Mouse (Mus musculus) right cerebral cortex, adult 18-20 months (tissue): Measurements from ENCODE around the gene Gm20604.

Experiments
- DNase-seq: peaks from one replicate; pipeline ENCODE4 v3.0.0; 2022; ENCODE audit warnings: mixed read lengths

Gene Gm20604

GRCm38 (mm10) chr12:102742056-102742455, 16.4 kb downstream of the Gm20604 start:
- DNase-seq = no peak

DNA sequence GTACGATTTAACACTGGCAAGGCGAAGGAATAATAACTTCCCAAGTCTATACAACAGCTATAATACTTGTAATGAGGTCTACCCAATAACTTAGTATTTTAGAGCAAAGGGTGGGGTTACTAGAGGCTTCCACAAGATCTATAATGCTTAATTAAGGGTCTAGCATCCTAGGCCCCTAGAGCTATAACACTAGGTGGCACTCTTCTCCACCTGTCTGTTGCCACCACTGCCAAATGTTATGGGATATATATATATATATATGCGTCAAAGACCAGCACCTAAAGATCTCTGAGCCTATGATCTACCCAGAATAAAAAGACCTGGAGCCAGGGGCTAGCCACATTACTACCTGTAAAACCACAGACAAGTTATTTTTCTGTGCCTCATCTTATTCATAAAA, 18.2 kb downstream of the Gm20604 start:
- no peak for DNase-seq

DNA sequence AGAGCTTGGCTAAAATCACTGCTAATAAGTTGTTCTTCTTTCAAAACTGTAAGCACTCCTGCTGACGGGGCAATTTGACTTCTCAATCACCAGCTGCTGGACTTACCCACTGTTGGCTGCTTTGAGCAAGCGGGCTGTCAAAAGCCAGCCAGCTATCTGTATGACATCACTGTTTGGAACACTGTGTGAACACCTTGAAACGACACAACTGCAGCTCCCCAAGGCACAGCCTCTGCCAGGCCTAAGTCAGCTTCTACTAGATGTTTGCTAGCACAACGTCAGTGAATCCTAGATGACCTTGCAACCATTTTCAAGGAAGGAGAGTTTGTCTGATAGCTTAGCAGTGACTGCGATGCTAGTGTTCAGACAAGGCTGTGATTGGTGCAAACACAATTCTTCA, 19.4 kb downstream of the Gm20604 start:
- DNase-seq = no peak

DNA sequence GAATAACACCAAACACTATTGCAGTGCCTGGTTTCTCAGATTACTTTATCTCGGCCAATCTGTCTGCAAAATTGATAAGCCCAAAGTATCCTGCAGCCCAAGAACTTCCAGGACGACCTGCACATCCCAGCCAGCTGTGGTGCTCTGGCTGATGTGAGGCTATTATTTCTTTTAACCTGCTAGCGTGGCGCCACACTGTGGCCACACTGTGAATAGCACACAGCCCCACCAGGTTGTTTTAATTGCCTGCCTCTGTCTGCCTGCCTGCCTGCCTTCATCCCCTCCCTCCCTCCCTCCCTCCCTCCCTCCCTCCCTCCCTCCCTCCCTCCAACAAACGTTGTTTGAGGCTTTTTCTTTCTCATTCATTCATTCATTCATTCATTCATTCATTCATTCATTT, 25.1 kb downstream of the Gm20604 start:
- peak; percentile 37 for DNase-seq

- DNase-seq = no peak
These were observed 27.5 kb downstream of the Gm20604 start for GRCm38 (mm10) chr12:102730798-102731619.

GRCm38 (mm10) chr12:102729855-102730797, 28.3 kb downstream of the Gm20604 start:
- peak; percentile 78 for DNase-seq

GRCm38 (mm10) chr12:102725761-102726175, 32.7 kb downstream of the Gm20604 start:
- DNase-seq = no peak

GRCm38 (mm10) chr12:102725146-102725545, 33.3 kb downstream of the Gm20604 start:
- no peak for DNase-seq

- peak; percentile 71 for DNase-seq
These were observed 34.6 kb downstream of the Gm20604 start for GRCm38 (mm10) chr12:102723861-102724260.

DNA sequence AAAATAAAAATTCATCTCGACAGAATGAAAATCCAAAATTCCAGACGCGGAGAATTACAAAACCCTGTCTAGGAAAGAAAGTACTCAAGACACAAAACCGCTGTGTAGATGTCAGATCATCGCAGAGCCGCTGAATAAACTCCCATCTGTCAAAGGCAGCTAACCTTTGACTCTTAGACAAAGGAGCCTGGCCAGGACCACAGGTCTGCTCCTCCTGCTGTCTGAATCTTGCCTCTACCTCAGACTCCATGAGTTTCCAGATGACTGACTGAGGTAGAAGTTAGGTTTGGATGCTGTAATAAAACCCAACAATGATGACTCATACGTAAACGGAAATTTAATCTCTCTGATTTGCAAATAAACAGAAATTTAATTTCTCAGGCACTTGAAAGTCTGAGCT, 35.5 kb downstream of the Gm20604 start:
- DNase-seq = no peak

DNA sequence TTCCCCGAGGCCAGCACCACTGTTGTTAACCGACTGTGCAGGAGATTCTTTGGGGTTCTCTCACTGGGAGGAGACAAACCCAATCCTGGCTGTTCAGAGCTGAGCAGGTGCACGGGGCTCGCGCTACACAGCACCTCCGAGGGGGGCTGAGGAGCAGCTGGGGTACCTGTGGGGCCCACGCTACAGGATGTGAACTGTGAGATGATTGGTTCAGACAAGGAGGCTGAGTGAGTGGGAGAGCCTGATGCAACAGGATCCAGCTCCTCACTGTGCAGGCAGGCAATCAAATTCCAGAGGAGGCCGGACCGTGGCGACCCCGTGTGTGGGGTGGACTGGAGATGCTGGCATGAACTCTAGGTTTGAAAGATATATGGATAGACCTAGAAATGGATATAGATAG, 36.0 kb downstream of the Gm20604 start:
- DNase-seq = no peak

GRCm38 (mm10) chr12:102719552-102720315, 38.7 kb downstream of the Gm20604 start:
- no peak for DNase-seq

GRCm38 (mm10) chr12:102714654-102715395, 43.6 kb downstream of the Gm20604 start:
- DNase-seq = no peak

- no peak for DNase-seq
These were observed 44.4 kb downstream of the Gm20604 start for GRCm38 (mm10) chr12:102714116-102714515.

GRCm38 (mm10) chr12:102713153-102713865, 45.2 kb downstream of the Gm20604 start:
- no peak for DNase-seq

DNA sequence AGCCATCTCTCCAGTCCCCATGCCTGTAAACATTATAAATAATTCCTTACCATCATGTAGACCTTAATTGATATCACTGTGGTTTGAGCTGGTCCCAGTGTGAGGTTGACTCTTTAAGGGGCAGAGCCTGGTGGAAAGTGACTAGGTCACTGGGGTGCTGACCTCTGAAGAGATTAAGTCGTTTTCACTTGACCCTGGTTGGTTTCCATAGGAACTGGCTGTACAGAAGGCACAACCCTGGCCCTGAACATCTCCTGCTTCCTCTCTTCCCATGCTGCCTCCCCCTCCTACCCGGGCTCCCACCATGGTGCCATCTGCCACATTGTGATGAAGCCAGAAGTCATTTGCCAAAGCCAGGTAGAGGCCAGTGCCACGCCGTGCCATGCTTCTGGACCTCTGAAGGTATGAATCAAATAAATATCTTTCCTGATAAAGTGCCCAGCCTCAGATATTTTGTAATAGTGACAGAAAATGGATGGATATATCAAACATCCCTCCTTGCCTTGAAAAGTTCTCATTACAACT, 47.6 kb downstream of the Gm20604 start:
- no peak for DNase-seq

DNA sequence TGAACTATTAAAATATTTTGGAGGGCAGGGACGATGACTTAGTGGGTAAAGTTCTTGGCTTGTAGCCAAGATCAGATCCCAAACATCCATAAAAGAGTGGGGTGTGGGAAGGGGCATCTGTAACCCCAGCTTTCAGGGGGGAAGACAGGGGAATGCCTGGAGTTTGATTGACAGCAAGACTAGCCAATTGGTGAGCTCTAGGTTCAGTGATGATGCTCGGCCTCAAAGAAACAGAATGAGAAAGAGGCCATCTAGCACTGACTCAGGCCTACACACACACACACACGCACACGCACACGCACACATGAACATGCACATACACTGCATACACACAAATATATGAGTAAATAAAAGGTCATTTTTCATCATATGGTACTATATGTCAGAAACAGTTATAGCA, 48.6 kb downstream of the Gm20604 start:
- DNase-seq = no peak

- no peak for DNase-seq
These were observed 50.3 kb downstream of the Gm20604 start for GRCm38 (mm10) chr12:102708220-102708619.

GRCm38 (mm10) chr12:102706833-102707463, 51.5 kb downstream of the Gm20604 start:
- peak; percentile 1 for DNase-seq

DNA sequence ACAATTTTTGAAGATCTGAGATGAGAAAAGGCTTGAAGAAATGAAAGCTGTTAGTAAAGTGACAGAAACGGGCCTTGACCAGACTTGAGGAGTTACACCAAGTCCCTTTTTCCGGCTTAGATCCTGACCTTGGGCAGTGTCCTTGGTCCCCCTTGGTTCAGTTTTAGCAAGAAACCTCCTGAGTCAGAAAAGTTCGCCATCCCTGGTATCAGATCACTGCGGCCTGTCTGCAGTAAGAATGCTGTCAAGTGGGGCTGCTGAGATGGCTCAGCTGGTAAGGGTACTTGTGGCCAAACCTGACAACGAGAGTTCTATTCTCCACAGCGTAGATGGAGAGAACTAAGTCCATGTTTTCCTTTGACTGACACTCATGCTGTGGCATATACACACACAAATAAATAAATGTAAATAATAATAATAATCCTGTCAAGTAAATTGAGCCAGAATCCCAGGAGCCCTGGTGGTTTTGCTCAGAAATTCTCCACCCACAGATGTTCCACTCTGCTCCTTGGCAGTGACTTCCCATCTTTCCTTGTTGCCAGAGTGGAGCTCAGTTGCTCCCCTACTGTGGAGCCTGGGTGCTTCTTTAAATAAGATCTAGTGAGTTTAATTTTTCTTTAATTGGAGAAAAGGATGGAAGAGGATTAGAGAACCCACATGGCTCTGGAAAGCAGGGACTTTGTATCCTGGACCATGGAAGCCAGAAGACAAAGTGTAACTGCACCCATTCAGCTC, 52.4 kb downstream of the Gm20604 start:
- DNase-seq = peak; percentile 29
